Mouse (Mus musculus) MEL (cell line): Measurements from ENCODE around the gene Kcnk7. TPM values are rescaled to one million over a fixed set of nuclear protein-coding genes. Genes with fewer than 3 reads are reported as not detected.

Source experiments
- DNase-seq: peaks from one replicate; pipeline ENCODE4 v3.0.0; 2011; ENCODE audit warnings: low read depth, low spot score
- H3K27ac ChIP-seq: 2 replicates; pipeline ENCODE4 v1.5.1; 2012; ENCODE audit warnings: low read depth, mild to moderate bottlenecking, control low read depth, low read length, moderate library complexity; ENCODE audit not compliant: control insufficient read depth
- H3K27me3 ChIP-seq, 2 experiments: fragments of 150-350 bp in 1 of 2; sonication (generic) in 1 of 2; 2 replicates each; pipeline ENCODE4 v1.6.1; 2012; ENCODE audit warnings: low read length in 2 of 2, mild to moderate bottlenecking in 2 of 2, improper control_type of control experiment in 1 of 2, moderate library complexity in 1 of 2; ENCODE audit not compliant: insufficient read depth in 2 of 2, control insufficient read depth in 1 of 2
- H3K36me3 ChIP-seq, 2 experiments: 2 replicates each; pipeline ENCODE4 v1.6.1; 2012 to 2014; ENCODE audit warnings: low read length in 2 of 2, improper control_type of control experiment in 1 of 2, inconsistent platforms in 1 of 2, mild to moderate bottlenecking in 1 of 2; ENCODE audit not compliant: insufficient read depth in 2 of 2, control insufficient read depth in 1 of 2
- H3K4me1 ChIP-seq, 2 experiments: fragments of 150-350 bp in 1 of 2; sonication (generic) in 1 of 2; 2 replicates each; pipeline ENCODE4 v1.6.1; 2012; ENCODE audit warnings: low read length in 2 of 2, improper control_type of control experiment in 1 of 2, mild to moderate bottlenecking in 1 of 2; ENCODE audit not compliant: insufficient read depth in 2 of 2, control insufficient read depth in 1 of 2
- H3K4me3 ChIP-seq, 2 experiments: fragments of 150-350 bp in 1 of 2; sonication (generic) in 1 of 2; 2 replicates each; pipeline ENCODE4 v1.5.1; 2012; ENCODE audit warnings: low read depth in 2 of 2, low read length in 2 of 2, mild to moderate bottlenecking in 2 of 2, moderate library complexity in 2 of 2, control low read depth in 1 of 2, improper control_type of control experiment in 1 of 2; ENCODE audit not compliant: control insufficient read depth in 1 of 2, insufficient read depth in 1 of 2
- H3K79me2 ChIP-seq: 2 replicates; pipeline ENCODE4 v1.6.1; 2012; ENCODE audit warnings: mild to moderate bottlenecking, low read length, moderate library complexity; ENCODE audit not compliant: control insufficient read depth, poor library complexity, insufficient read depth
- H3K9ac ChIP-seq: 2 replicates; pipeline ENCODE4 v1.6.1; 2012; ENCODE audit warnings: low read depth, mild to moderate bottlenecking, control low read depth, low read length, moderate library complexity; ENCODE audit not compliant: control insufficient read depth, poor library complexity, severe bottlenecking
- H3K9me3 ChIP-seq: fragments of 150-350 bp; sonication (generic); replicated peaks from 2 replicates; pipeline ENCODE4 v1.6.1; 2012; ENCODE audit warnings: mild to moderate bottlenecking, low read length, improper control_type of control experiment, moderate library complexity; ENCODE audit not compliant: insufficient read depth
- BHLHE40 ChIP-seq: IDR thresholded peaks from 2 replicates; pipeline ENCODE4 v1.6.1; 2012; ENCODE audit warnings: low read depth, mild to moderate bottlenecking, inconsistent platforms, low read length, improper control_type of control experiment, borderline replicate concordance
- CHD2 ChIP-seq: IDR thresholded peaks from 2 replicates; pipeline ENCODE4 v1.6.1; 2011; ENCODE audit warnings: low read length, improper control_type of control experiment
- EP300 ChIP-seq, 2 experiments: IDR thresholded peaks; 2 replicates each; pipeline ENCODE4 v1.6.1; 2011; ENCODE audit warnings: improper control_type of control experiment in 2 of 2, low read length in 2 of 2, low read depth in 1 of 2, mild to moderate bottlenecking in 1 of 2
- GABPA ChIP-seq: IDR thresholded peaks from 2 replicates; pipeline ENCODE4 v1.6.1; 2012; ENCODE audit warnings: low read depth, mild to moderate bottlenecking, inconsistent platforms, low read length, improper control_type of control experiment, moderate library complexity
- HCFC1 ChIP-seq: IDR thresholded peaks from 2 replicates; pipeline ENCODE4 v1.6.1; 2012; ENCODE audit warnings: low read depth, mild to moderate bottlenecking, inconsistent platforms, low read length, improper control_type of control experiment, moderate library complexity
- MAZ ChIP-seq: IDR thresholded peaks from 2 replicates; pipeline ENCODE4 v1.6.1; 2012; ENCODE audit warnings: low read depth, mild to moderate bottlenecking, inconsistent platforms, low read length, improper control_type of control experiment
- MEF2A ChIP-seq: IDR thresholded peaks from 2 replicates; pipeline ENCODE4 v1.6.1; 2014; ENCODE audit warnings: low read depth, mild to moderate bottlenecking, inconsistent platforms, low read length, improper control_type of control experiment; ENCODE audit not compliant: poor library complexity, insufficient replicate concordance, severe bottlenecking; ENCODE audit errors: extremely low read depth
- MXI1 ChIP-seq: IDR thresholded peaks from 2 replicates; pipeline ENCODE4 v1.6.1; 2011; ENCODE audit warnings: mild to moderate bottlenecking, low read depth, low read length, improper control_type of control experiment
- MYC ChIP-seq: IDR thresholded peaks from 2 replicates; pipeline ENCODE4 v1.6.1; 2011; ENCODE audit warnings: low read depth, mild to moderate bottlenecking, low read length, improper control_type of control experiment, moderate library complexity
- NELFE ChIP-seq: IDR thresholded peaks from 2 replicates; pipeline ENCODE4 v1.6.1; 2011; ENCODE audit warnings: low read depth, low read length, improper control_type of control experiment
- POLR2A ChIP-seq, 2 experiments: IDR thresholded peaks; 2 replicates each; pipeline ENCODE4 v1.6.1; 2011 to 2012; ENCODE audit warnings: low read length in 2 of 2, mild to moderate bottlenecking in 2 of 2, control low read depth in 1 of 2, improper control_type of control experiment in 1 of 2, low read depth in 1 of 2, moderate library complexity in 1 of 2; ENCODE audit not compliant: control insufficient read depth in 1 of 2, insufficient read depth in 1 of 2, poor library complexity in 1 of 2
- POLR2AphosphoS2 ChIP-seq: IDR thresholded peaks from 2 replicates; pipeline ENCODE4 v1.6.1; 2011; ENCODE audit warnings: low read length, improper control_type of control experiment
- POLR2AphosphoS5 ChIP-seq: IDR thresholded peaks from 2 replicates; pipeline ENCODE4 v1.6.1; 2012; ENCODE audit warnings: low read depth, borderline replicate concordance, mild to moderate bottlenecking, inconsistent platforms, low read length, moderate library complexity, mixed read lengths
- RCOR1 ChIP-seq: IDR thresholded peaks from 2 replicates; pipeline ENCODE4 v1.6.1; 2012; ENCODE audit warnings: low read depth, mild to moderate bottlenecking, inconsistent platforms, low read length, improper control_type of control experiment
- UBTF ChIP-seq: IDR thresholded peaks from 2 replicates; pipeline ENCODE4 v1.6.1; 2012; ENCODE audit warnings: low read depth, mild to moderate bottlenecking, inconsistent platforms, low read length, improper control_type of control experiment, moderate library complexity, borderline replicate concordance; ENCODE audit not compliant: insufficient read depth
- USF1 ChIP-seq: IDR thresholded peaks from 2 replicates; pipeline ENCODE4 v1.6.1; 2014; ENCODE audit warnings: low read depth, mild to moderate bottlenecking, inconsistent platforms, low read length, improper control_type of control experiment, moderate library complexity
- USF2 ChIP-seq, 2 experiments: IDR thresholded peaks; 2 replicates each; pipeline ENCODE4 v1.6.1; 2011 to 2012; ENCODE audit warnings: improper control_type of control experiment in 2 of 2, low read length in 2 of 2, borderline replicate concordance in 1 of 2, inconsistent platforms in 1 of 2, low read depth in 1 of 2, mild to moderate bottlenecking in 1 of 2; ENCODE audit not compliant: insufficient read depth in 1 of 2
- ZC3H11A ChIP-seq: IDR thresholded peaks from 2 replicates; pipeline ENCODE4 v1.6.1; 2012; ENCODE audit warnings: low read depth, mild to moderate bottlenecking, inconsistent platforms, low read length, improper control_type of control experiment
- ZNF384 ChIP-seq: IDR thresholded peaks from 2 replicates; pipeline ENCODE4 v1.6.1; 2012; ENCODE audit warnings: low read depth, mild to moderate bottlenecking, inconsistent platforms, low read length, improper control_type of control experiment
- polyA plus RNA-seq, 2 experiments: library from polyadenylated mRNA; stranded (reverse) in 1 of 2; unstranded in 1 of 2; fragments of >175 nt in 1 of 2; fragments of >200 nt in 1 of 2; gene quantifications; 2 replicates each; pipeline versions ENCODE4 v1.2.1 to v1.2.4; 2012; ENCODE audit warnings: low replicate concordance in 2 of 2, low read depth in 1 of 2; ENCODE audit not compliant: insufficient read length in 2 of 2, insufficient read depth in 1 of 2, missing spikeins in 1 of 2
- total RNA-seq: library from RNA; depleted of rRNA; stranded (reverse); fragments of 300-350 nt; gene quantifications from 2 replicates; pipeline ENCODE4 v1.2.3, GENCODE M21; 2012; rRNA removed

Kcnk7 gene
- 0.16 and 0.23 TPM in 2 replicates for total RNA-seq
- polyA plus RNA-seq: under 1 TPM in 1 of 2 experiments, not detected in 1; 0.60 TPM

GRCm38 (mm10) chr19:5704163-5704800 is at the start of gene Kcnk7:
Gene Kcnk7 (plus strand): TSS chr19:5704367.
- TF ChIP-seq UBTF (no peak), BHLHE40 (no peak), POLR2AphosphoS5 (0 out of 2 replicates have a peak, but pooled peaks have one; percentile 31), MAZ (0 out of 2 replicates have a peak, but pooled peaks have one; percentile 13)
- peak; percentile 42 for DNase-seq
- peaks cover 0 to 18% of the 10 kb centered on the region in 2 experiments; a peak in 3 of 4 replicates for H3K4me1 ChIP-seq
- no peaks in the 10 kb centered on the region for H3K9me3 ChIP-seq
- no peaks in the 10 kb centered on the region for H3K79me2 ChIP-seq
- H3K27ac ChIP-seq: peak within 1 kb of the TSS; percentile 53
- H3K27me3 ChIP-seq: no peaks in the 10 kb centered on the region
- H3K9ac ChIP-seq: peak within 1 kb of the TSS; percentile 28
- no peak within 1 kb of the TSS for H3K4me3 ChIP-seq
- peaks cover 0 to 14% of the 10 kb centered on the region in 2 experiments; a peak in 3 of 4 replicates for H3K36me3 ChIP-seq

GRCm38 (mm10) chr19:5654720-5655298 is 49.4 kb upstream of the Kcnk7 start:
- DNase-seq: no peak
- TF ChIP-seq MAZ (no peak), ZNF384 (no peak), RCOR1 (no peak), USF1 (no peak), GABPA (no peak), ZC3H11A (no peak), EP300 (IDR thresholded peaks at IDR 0.05; ENCODE audit: low read depth in 1 of 2, low read length in 2 of 2) (no peak), POLR2AphosphoS5 (no peak), MXI1 (no peak), POLR2A (IDR thresholded peaks at IDR 0.05; ENCODE audit: control insufficient read depth in 1 of 2, insufficient read depth in 1 of 2, low read depth in 1 of 2, low read length in 2 of 2, poor library complexity in 1 of 2) (no peak), USF2 (IDR thresholded peaks at IDR 0.05; ENCODE audit: borderline replicate concordance in 1 of 2, insufficient read depth in 1 of 2, low read depth in 1 of 2, low read length in 2 of 2) (no peak), POLR2AphosphoS2 (no peak), CHD2 (no peak), HCFC1 (no peak), NELFE (no peak), MEF2A (no peak), MYC (no peak)
- H3K79me2 ChIP-seq: no peaks in the 10 kb centered on the region
- H3K27me3 ChIP-seq: no peaks in the 10 kb centered on the region
- H3K9me3 ChIP-seq: no peaks in the 10 kb centered on the region
- H3K27ac ChIP-seq: no peak overlapping the region
- H3K9ac ChIP-seq: no peak overlapping the region
- no peak overlapping the region for H3K4me3 ChIP-seq
- H3K4me1 ChIP-seq: no peaks in the 10 kb centered on the region
- no peaks in the 10 kb centered on the region for H3K36me3 ChIP-seq
